Mouse (Mus musculus) neural tube, embryonic 13.5 days (tissue): ENCODE data around the gene Prok1. TPM values are rescaled to one million over a fixed set of nuclear protein-coding genes. Genes with fewer than 3 reads are reported as not detected.

Source experiments
- ATAC-seq: fragments of 200-750 bp; cut with Nextera tagmentation; 2 replicates; pipeline ENCODE4 v1.8.0; 2017; ENCODE audit warnings: low read depth, mild to moderate bottlenecking, moderate TSS enrichment, moderate library complexity
- H3K27ac ChIP-seq: fragments of 300-500 bp; sonication (generic); replicated peaks from 2 replicates; pipeline ENCODE4 v1.5.1; 2015; ENCODE audit warnings: moderate library complexity, mild to moderate bottlenecking, inconsistent platforms
- H3K27me3 ChIP-seq: fragments of 300-500 bp; sonication (generic); 2 replicates; pipeline ENCODE4 v1.6.1; 2015; ENCODE audit warnings: mild to moderate bottlenecking, inconsistent platforms
- H3K36me3 ChIP-seq: fragments of 300-500 bp; sonication (generic); 2 replicates; pipeline ENCODE4 v1.6.1; 2015; ENCODE audit warnings: mild to moderate bottlenecking, inconsistent platforms
- H3K4me1 ChIP-seq: fragments of 300-500 bp; sonication (generic); replicated peaks from 2 replicates; pipeline ENCODE4 v1.6.1; 2015; ENCODE audit warnings: inconsistent platforms
- H3K4me2 ChIP-seq: fragments of 300-500 bp; sonication (generic); 2 replicates; pipeline ENCODE4 v1.6.1; 2015; ENCODE audit warnings: inconsistent platforms, mild to moderate bottlenecking, moderate library complexity
- H3K4me3 ChIP-seq: fragments of 300-500 bp; sonication (generic); 2 replicates; pipeline ENCODE4 v1.5.1; 2015; ENCODE audit warnings: mild to moderate bottlenecking, inconsistent platforms
- H3K9ac ChIP-seq: fragments of 300-500 bp; sonication (generic); 2 replicates; pipeline ENCODE4 v1.6.1; 2015; ENCODE audit warnings: moderate library complexity, mild to moderate bottlenecking, inconsistent platforms
- H3K9me3 ChIP-seq: fragments of 300-500 bp; sonication (generic); 2 replicates; pipeline ENCODE4 v1.6.1; 2016; ENCODE audit warnings: inconsistent platforms
- WGBS: fragments of 180-500 bp; shearing (Covaris S2); methylation state at CpG from one replicate; pipeline ENCODE4 v1.1.7; 2015; 5-methylcytosine and 5-hydroxymethylcytosine counted together
- polyA plus RNA-seq: library from polyadenylated mRNA; unstranded; fragments of >200 nt; fragmentation: Nextera tagmentation; extraction: Ambion mirVana; gene quantifications from 2 replicates; pipeline ENCODE4 v1.2.1, GENCODE M21; 2015

The Prok1 gene
- polyA plus RNA-seq, 1 experiment from 2014 or later: not detected

GRCm38 (mm10) chr3:107207625-107208253 is 31.8 kb downstream of the Prok1 start:
- no peaks in the 10 kb centered on the region for H3K27me3 ChIP-seq
- no peaks in the 10 kb centered on the region for H3K36me3 ChIP-seq
- H3K4me3 ChIP-seq: no peak overlapping the region
- H3K9ac ChIP-seq: peak overlapping the region; percentile 39
- no peak overlapping the region for H3K4me2 ChIP-seq
- H3K27ac ChIP-seq: 0 out of 2 replicates have a peak overlapping the region, but pooled peaks have one; percentile 28
- peak; percentile 40 for ATAC-seq
- WGBS: 54% methylated on average over 7 of the region's 7 CpGs
- no peaks in the 10 kb centered on the region for H3K9me3 ChIP-seq
- peaks cover 27% of the 10 kb centered on the region for H3K4me1 ChIP-seq

- H3K27me3 ChIP-seq: no peaks in the 10 kb centered on the region
- no peaks in the 10 kb centered on the region for H3K9me3 ChIP-seq
- H3K4me2 ChIP-seq: no peak overlapping the region
- no peak overlapping the region for H3K4me3 ChIP-seq
- H3K36me3 ChIP-seq: no peaks in the 10 kb centered on the region
- peak; percentile 19; the same call in 1 of the 2 replicates for ATAC-seq
- WGBS: 27% methylated on average over 4 of the region's 4 CpGs
- peaks cover 27% of the 10 kb centered on the region for H3K4me1 ChIP-seq
- H3K9ac ChIP-seq: no peak overlapping the region
- H3K27ac ChIP-seq: no peak overlapping the region
Observed at GRCm38 (mm10) chr3:107206490-107207150, 32.9 kb downstream of the Prok1 start.

- Histone ChIP-seq H3K27ac (no peak overlapping the region), H3K36me3 (no peaks in the 10 kb centered on the region), H3K9me3 (no peaks in the 10 kb centered on the region), H3K4me1 (peaks cover 27% of the 10 kb centered on the region), H3K27me3 (no peaks in the 10 kb centered on the region), H3K4me3 (no peak overlapping the region), H3K9ac (no peak overlapping the region), H3K4me2 (no peak overlapping the region)
- no peak for ATAC-seq
- 12% methylated on average over 4 of the region's 4 CpGs for WGBS
Observed at GRCm38 (mm10) chr3:107205994-107206393, 33.5 kb downstream of the Prok1 start.

- no peak for ATAC-seq
- Histone ChIP-seq H3K4me1 (peaks cover 27% of the 10 kb centered on the region), H3K4me3 (no peak overlapping the region), H3K27me3 (no peaks in the 10 kb centered on the region), H3K9me3 (no peaks in the 10 kb centered on the region), H3K9ac (no peak overlapping the region), H3K4me2 (no peak overlapping the region), H3K36me3 (no peaks in the 10 kb centered on the region), H3K27ac (no peak overlapping the region)
Observed at GRCm38 (mm10) chr3:107205170-107205569, 34.3 kb downstream of the Prok1 start.

- ATAC-seq: no peak
- Histone ChIP-seq H3K9ac (no peak overlapping the region), H3K4me2 (no peak overlapping the region), H3K9me3 (no peaks in the 10 kb centered on the region), H3K4me3 (no peak overlapping the region), H3K36me3 (no peaks in the 10 kb centered on the region), H3K4me1 (peaks cover 27% of the 10 kb centered on the region), H3K27ac (no peak overlapping the region), H3K27me3 (no peaks in the 10 kb centered on the region)
- 91% methylated on average over 3 of the region's 3 CpGs for WGBS
Observed at GRCm38 (mm10) chr3:107204413-107204812, 35.1 kb downstream of the Prok1 start.

- H3K36me3 ChIP-seq: no peaks in the 10 kb centered on the region
- 37% methylated on average over 9 of the region's 9 CpGs for WGBS
- H3K27ac ChIP-seq: no peak overlapping the region
- H3K4me3 ChIP-seq: no peak overlapping the region
- H3K4me2 ChIP-seq: no peak overlapping the region
- ATAC-seq: no peak
- H3K27me3 ChIP-seq: no peaks in the 10 kb centered on the region
- no peaks in the 10 kb centered on the region for H3K9me3 ChIP-seq
- peaks cover 3% of the 10 kb centered on the region for H3K4me1 ChIP-seq
- H3K9ac ChIP-seq: no peak overlapping the region
Observed at GRCm38 (mm10) chr3:107201310-107202180, 38.0 kb downstream of the Prok1 start.

- peak; percentile 79 for ATAC-seq
- H3K4me3 ChIP-seq: no peak overlapping the region
- H3K4me2 ChIP-seq: no peak overlapping the region
- no peaks in the 10 kb centered on the region for H3K9me3 ChIP-seq
- no peaks in the 10 kb centered on the region for H3K4me1 ChIP-seq
- no peaks in the 10 kb centered on the region for H3K36me3 ChIP-seq
- no peak overlapping the region for H3K27ac ChIP-seq
- no peak overlapping the region for H3K9ac ChIP-seq
- 44% methylated on average over 6 of the region's 6 CpGs for WGBS
- no peaks in the 10 kb centered on the region for H3K27me3 ChIP-seq
Observed at GRCm38 (mm10) chr3:107188226-107188899, 51.1 kb downstream of the Prok1 start.

- Histone ChIP-seq H3K4me2 (no peak overlapping the region), H3K27me3 (no peaks in the 10 kb centered on the region), H3K4me3 (no peak overlapping the region), H3K27ac (no peak overlapping the region), H3K36me3 (no peaks in the 10 kb centered on the region), H3K4me1 (no peaks in the 10 kb centered on the region), H3K9ac (no peak overlapping the region), H3K9me3 (no peaks in the 10 kb centered on the region)
- 73% methylated on average over 4 of the region's 4 CpGs for WGBS
- ATAC-seq: no peak
Observed at GRCm38 (mm10) chr3:107187022-107187421, 52.5 kb downstream of the Prok1 start.

GRCm38 (mm10) chr3:107185597-107185996 is 53.9 kb downstream of the Prok1 start:
- H3K4me3 ChIP-seq: no peak overlapping the region
- H3K4me1 ChIP-seq: no peaks in the 10 kb centered on the region
- no peak overlapping the region for H3K4me2 ChIP-seq
- H3K36me3 ChIP-seq: no peaks in the 10 kb centered on the region
- H3K9me3 ChIP-seq: no peaks in the 10 kb centered on the region
- 77% methylated on average over 3 of the region's 3 CpGs for WGBS
- H3K27ac ChIP-seq: no peak overlapping the region
- no peak for ATAC-seq
- no peak overlapping the region for H3K9ac ChIP-seq
- H3K27me3 ChIP-seq: no peaks in the 10 kb centered on the region

- Histone ChIP-seq H3K4me2 (no peak overlapping the region), H3K4me1 (no peaks in the 10 kb centered on the region), H3K27me3 (no peaks in the 10 kb centered on the region), H3K36me3 (no peaks in the 10 kb centered on the region), H3K9me3 (no peaks in the 10 kb centered on the region), H3K4me3 (no peak overlapping the region), H3K9ac (no peak overlapping the region), H3K27ac (no peak overlapping the region)
- WGBS: 86% methylated on average over 3 of the region's 3 CpGs
- ATAC-seq: no peak
Observed at GRCm38 (mm10) chr3:107183178-107183577, 56.3 kb downstream of the Prok1 start.
